33 mouse cellular contexts compared by ENCODE assay signal in genomic region chr9:117093551-117093950, GRCm38 (mm10).
"Had no signal": no experiment of that assay in that cellular context is flagged by ENCODE, and none has a peak within 500 bp of the region (broad histone marks: within the 10 kb centered on the region; RNA-seq: fewer than 3 reads in every experiment).

No protein-coding gene starts in this region.

- DNase-seq: heart, postnatal 14 days; heart, postnatal 36 days; heart, postnatal 4 days; kidney, adult 11 months; kidney, adult 18-20 months; kidney, adult 2 months; kidney, adult 8-10 months; kidney, adult 9 months; kidney, postnatal 10 days; kidney, postnatal 14 days; kidney, postnatal 25 days; kidney, postnatal 36 days; kidney, postnatal 4 days; layer of hippocampus, adult 9-11 months; layer of hippocampus, postnatal 36 days had no signal

- H3K4me2 ChIP-seq: heart, embryonic 11.5 days; heart, embryonic 13.5 days; heart, embryonic 15.5 days; hindbrain, embryonic 12.5 days; hindbrain, embryonic 13.5 days; hindbrain, embryonic 14.5 days; hindbrain, embryonic 15.5 days; intestine, embryonic 15.5 days; kidney, embryonic 15.5 days had no signal

- H3K4me3 ChIP-seq: heart, embryonic 13.5 days; heart, embryonic 15.5 days; hindbrain, embryonic 10.5 days; hindbrain, embryonic 12.5 days; hindbrain, embryonic 13.5 days; hindbrain, embryonic 15.5 days; intestine, embryonic 15.5 days; kidney, embryonic 15.5 days; layer of hippocampus, adult 2 months; left cerebral cortex, adult 2 months had no signal

- H3K36me3 ChIP-seq: heart, embryonic 15.5 days; hindbrain, embryonic 10.5 days; hindbrain, embryonic 12.5 days; hindbrain, embryonic 13.5 days; hindbrain, embryonic 15.5 days; intestine, embryonic 15.5 days had no signal

- H3K27ac ChIP-seq: heart, embryonic 13.5 days; heart, embryonic 15.5 days; hindbrain, embryonic 10.5 days; hindbrain, embryonic 12.5 days; hindbrain, embryonic 13.5 days; hindbrain, embryonic 14.5 days; hindbrain, embryonic 15.5 days; hindbrain, postnatal 0 days; intestine, embryonic 15.5 days; kidney, embryonic 15.5 days; kidney, postnatal 0 days; layer of hippocampus, adult 2 months; left cerebral cortex, adult 2 months had no signal

- H3K9me3 ChIP-seq: heart, embryonic 13.5 days; heart, embryonic 15.5 days; hindbrain, embryonic 10.5 days; hindbrain, embryonic 12.5 days; hindbrain, embryonic 13.5 days; hindbrain, embryonic 15.5 days; intestine, embryonic 15.5 days; kidney, embryonic 15.5 days had no signal

- H3K9ac ChIP-seq: heart, embryonic 13.5 days; heart, embryonic 15.5 days; hindbrain, embryonic 12.5 days; hindbrain, embryonic 13.5 days; hindbrain, embryonic 14.5 days; hindbrain, embryonic 15.5 days; intestine, embryonic 15.5 days; kidney, embryonic 15.5 days had no signal

- ATAC-seq: hindbrain, embryonic 16.5 days; hindbrain, postnatal 0 days; inflammation-experienced regulatory T-cells, adult 6 months; intestine, embryonic 15.5 days; intestine, embryonic 16.5 days; intestine, postnatal 0 days had no signal

- H3K4me1 ChIP-seq: heart, embryonic 15.5 days; hindbrain, embryonic 10.5 days; intestine, embryonic 15.5 days had no signal

- H3K27me3 ChIP-seq: heart, embryonic 13.5 days; heart, embryonic 15.5 days; hindbrain, embryonic 12.5 days; hindbrain, embryonic 13.5 days; hindbrain, embryonic 15.5 days; intestine, embryonic 15.5 days; kidney, embryonic 15.5 days had no signal
